Comparison of ENCODE assay signal across 26 mouse cellular contexts in the genomic region with DNA sequence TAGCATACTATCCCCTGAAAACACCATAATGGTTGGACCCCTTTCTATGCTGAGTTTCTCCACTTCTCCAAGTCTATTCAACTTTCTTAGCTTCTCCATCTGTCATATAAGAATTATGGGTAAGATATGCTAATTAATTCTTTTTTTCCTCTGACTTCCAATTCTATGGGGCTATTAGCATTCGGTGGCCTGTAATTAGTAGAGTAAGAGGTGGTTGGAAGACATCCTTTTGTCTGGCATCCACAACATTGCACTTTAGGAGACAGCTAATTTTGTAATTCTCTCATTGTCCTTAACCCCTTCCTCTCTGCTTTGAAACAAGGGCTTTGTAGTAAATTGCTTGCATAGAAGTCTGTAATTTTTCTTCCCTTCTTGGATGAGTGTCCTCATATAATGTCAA.
DNase-seq lines count a peak whose midpoint lies in the region; ATAC-seq and TF ChIP-seq lines count a peak whose summit lies in the region.
"Had no signal": no experiment of that assay in that cellular context is flagged by ENCODE, and none has a peak within 500 bp of the region (broad histone marks: within the 10 kb centered on the region; RNA-seq: fewer than 3 reads in every experiment).

No protein-coding gene starts in this region.

- no peak overlapping the region for H3K9ac ChIP-seq in forebrain, embryonic 13.5 days
- H3K9ac ChIP-seq in forebrain, embryonic 14.5 days (ENCODE audit: low read length), result no peak overlapping the region
- H3K9ac ChIP-seq in forebrain, postnatal 0 days, result no peak overlapping the region
- H3K9ac ChIP-seq in kidney, embryonic 15.5 days, result no peak overlapping the region
- H3K9ac ChIP-seq: heart, embryonic 13.5 days; hindbrain, embryonic 12.5 days; intestine, embryonic 15.5 days had no signal

- H3K9me3 ChIP-seq in forebrain, embryonic 13.5 days (replicated peaks), result no peaks in the 10 kb centered on the region
- H3K9me3 ChIP-seq in forebrain, embryonic 10.5 days, result no peaks in the 10 kb centered on the region
- no peaks in the 10 kb centered on the region for H3K9me3 ChIP-seq in forebrain, embryonic 14.5 days (replicated peaks; ENCODE audit: control insufficient read depth, low read length)
- H3K9me3 ChIP-seq in forebrain, postnatal 0 days (ENCODE audit: low read length), result no peaks in the 10 kb centered on the region
- H3K9me3 ChIP-seq in kidney, embryonic 15.5 days (replicated peaks), result no peaks in the 10 kb centered on the region
- H3K9me3 ChIP-seq: G1E; heart, embryonic 13.5 days; hindbrain, embryonic 12.5 days; intestine, embryonic 15.5 days had no signal

- H3K4me3 ChIP-seq in forebrain, embryonic 13.5 days, result no peak overlapping the region
- H3K4me3 ChIP-seq in forebrain, embryonic 10.5 days, result no peak overlapping the region
- no peak overlapping the region for H3K4me3 ChIP-seq in forebrain, embryonic 14.5 days (ENCODE audit: low read depth, low read length)
- no peak overlapping the region for H3K4me3 ChIP-seq in forebrain, postnatal 0 days (ENCODE audit: low read depth, low read length)
- H3K4me3 ChIP-seq in kidney, embryonic 15.5 days (replicated peaks), result no peak overlapping the region
- H3K4me3 ChIP-seq: heart, embryonic 13.5 days; hindbrain, embryonic 12.5 days; intestine, embryonic 15.5 days had no signal

- no peak overlapping the region for H3K4me2 ChIP-seq in forebrain, embryonic 13.5 days
- H3K4me2 ChIP-seq in forebrain, embryonic 14.5 days (ENCODE audit: low read length), result no peak overlapping the region
- no peak overlapping the region for H3K4me2 ChIP-seq in forebrain, postnatal 0 days (ENCODE audit: low read depth)
- no peak overlapping the region for H3K4me2 ChIP-seq in kidney, embryonic 15.5 days
- H3K4me2 ChIP-seq: heart, embryonic 13.5 days; hindbrain, embryonic 12.5 days; intestine, embryonic 15.5 days had no signal

- 42% methylated on average over 1 of the region's 1 CpGs for WGBS in forebrain, embryonic 13.5 days
- 61% methylated on average over 1 of the region's 1 CpGs for WGBS in forebrain, embryonic 10.5 days
- WGBS in forebrain, embryonic 14.5 days, result 14% methylated on average over 1 of the region's 1 CpGs
- WGBS in forebrain, postnatal 0 days, result 17% methylated on average over 1 of the region's 1 CpGs
- 74% methylated on average over 1 of the region's 1 CpGs for WGBS in kidney, embryonic 15.5 days

- ATAC-seq in forebrain, embryonic 13.5 days, result peak; percentile 69
- ATAC-seq in forebrain, embryonic 14.5 days, result peak; percentile 72
- peak; percentile 43; the same call in 1 of the 2 replicates for ATAC-seq in forebrain, postnatal 0 days
- ATAC-seq in kidney, embryonic 15.5 days (replicated peaks; ENCODE audit: low FRiP score), result no peak
- ATAC-seq: hindbrain, embryonic 16.5 days; intestine, embryonic 15.5 days; Patski had no signal

- no peaks in the 10 kb centered on the region for H3K36me3 ChIP-seq in forebrain, embryonic 13.5 days (ENCODE audit: poor library complexity, severe bottlenecking)
- H3K36me3 ChIP-seq in forebrain, embryonic 10.5 days (replicated peaks), result no peaks in the 10 kb centered on the region
- H3K36me3 ChIP-seq in forebrain, embryonic 14.5 days (ENCODE audit: control insufficient read depth, insufficient read depth, low read length), result no peaks in the 10 kb centered on the region
- no peaks in the 10 kb centered on the region for H3K36me3 ChIP-seq in forebrain, postnatal 0 days (ENCODE audit: insufficient read depth)
- H3K36me3 ChIP-seq in kidney, embryonic 15.5 days, result no peaks in the 10 kb centered on the region
- H3K36me3 ChIP-seq: G1E; heart, embryonic 13.5 days; hindbrain, embryonic 12.5 days; intestine, embryonic 15.5 days had no signal

- TF ChIP-seq CTCF in brain, embryonic 14.5 days (IDR thresholded peaks at IDR 0.05; ENCODE audit: borderline replicate concordance, extremely low read depth, insufficient read depth, insufficient read length), result no peak
- TF ChIP-seq CTCF in forebrain, postnatal 0 days (IDR thresholded peaks at IDR 0.05; ENCODE audit: low read depth), result no peak

- no peak for DNase-seq in forebrain, embryonic 10.5 days (ENCODE audit: extremely low spot score, low spot score)
- peak; percentile 54 for DNase-seq in brain, embryonic 14.5 days (ENCODE audit: low read depth)
- DNase-seq in forebrain, embryonic 14.5 days (ENCODE audit: low spot score), result peak; percentile 54
- no peak for DNase-seq in forebrain, postnatal 0 days
- no peak for DNase-seq in adrenal gland, postnatal 10 days
- DNase-seq: adrenal gland, adult 2 months; adrenal gland, postnatal 25 days; B cell, adult 2 months; cerebellum, adult 11-12 months; cerebellum, adult 9-10 months; cerebellum, postnatal 14 days; gastrocnemius, postnatal 25 days; heart, adult 18-20 months; heart, postnatal 14 days; heart, postnatal 4 days; kidney, adult 11 months; kidney, adult 8-10 months had no signal

- H3K4me1 ChIP-seq in forebrain, embryonic 13.5 days, result peaks cover 3% of the 10 kb centered on the region; the same call in 1 of the 2 replicates
- peaks cover 4% of the 10 kb centered on the region; the same call in 1 of the 2 replicates for H3K4me1 ChIP-seq in forebrain, embryonic 10.5 days
- no peaks in the 10 kb centered on the region for H3K4me1 ChIP-seq in forebrain, embryonic 14.5 days (ENCODE audit: control insufficient read depth, insufficient read depth, low read length)
- no peaks in the 10 kb centered on the region for H3K4me1 ChIP-seq in forebrain, postnatal 0 days (ENCODE audit: insufficient read depth)
- no peaks in the 10 kb centered on the region for H3K4me1 ChIP-seq in kidney, embryonic 15.5 days
- H3K4me1 ChIP-seq: heart, embryonic 13.5 days; hindbrain, embryonic 12.5 days; intestine, embryonic 15.5 days had no signal

- H3K27ac ChIP-seq in forebrain, embryonic 13.5 days, result no peak overlapping the region
- no peak overlapping the region for H3K27ac ChIP-seq in forebrain, embryonic 10.5 days
- H3K27ac ChIP-seq in forebrain, embryonic 14.5 days (ENCODE audit: low read depth, low read length), result no peak overlapping the region
- no peak overlapping the region for H3K27ac ChIP-seq in forebrain, postnatal 0 days (ENCODE audit: low read depth, low read length)
- no peak overlapping the region for H3K27ac ChIP-seq in kidney, embryonic 15.5 days
- H3K27ac ChIP-seq: heart, embryonic 13.5 days; hindbrain, embryonic 12.5 days; intestine, embryonic 15.5 days had no signal

- TF ChIP-seq POLR2A in brain, embryonic 14.5 days (IDR thresholded peaks at IDR 0.05; ENCODE audit: borderline replicate concordance, extremely low read depth, insufficient read depth, insufficient read length, poor library complexity, severe bottlenecking), result no peak

- H3K27me3 ChIP-seq in forebrain, embryonic 13.5 days, result no peaks in the 10 kb centered on the region
- no peaks in the 10 kb centered on the region for H3K27me3 ChIP-seq in forebrain, embryonic 10.5 days (ENCODE audit: poor library complexity, severe bottlenecking)
- no peaks in the 10 kb centered on the region for H3K27me3 ChIP-seq in forebrain, embryonic 14.5 days (replicated peaks; ENCODE audit: control insufficient read depth, insufficient read depth, low read length)
- no peaks in the 10 kb centered on the region for H3K27me3 ChIP-seq in forebrain, postnatal 0 days (ENCODE audit: insufficient read depth, low read length)
- no peaks in the 10 kb centered on the region for H3K27me3 ChIP-seq in kidney, embryonic 15.5 days
- H3K27me3 ChIP-seq: CH12.LX; heart, embryonic 13.5 days; hindbrain, embryonic 12.5 days; intestine, embryonic 15.5 days; Patski had no signal

Comparison
In these comparisons a context has a peak if more than half of its experiments do, and no peak if none do; other contexts are left out.
1. DNase-seq: peak in brain, embryonic 14.5 days (single experiment) and forebrain, embryonic 14.5 days (single experiment); none in forebrain, embryonic 10.5 days (single experiment), forebrain, postnatal 0 days (single experiment) and adrenal gland, postnatal 10 days (single experiment).